14 mouse cellular contexts compared by ENCODE assay signal in the genomic region with DNA sequence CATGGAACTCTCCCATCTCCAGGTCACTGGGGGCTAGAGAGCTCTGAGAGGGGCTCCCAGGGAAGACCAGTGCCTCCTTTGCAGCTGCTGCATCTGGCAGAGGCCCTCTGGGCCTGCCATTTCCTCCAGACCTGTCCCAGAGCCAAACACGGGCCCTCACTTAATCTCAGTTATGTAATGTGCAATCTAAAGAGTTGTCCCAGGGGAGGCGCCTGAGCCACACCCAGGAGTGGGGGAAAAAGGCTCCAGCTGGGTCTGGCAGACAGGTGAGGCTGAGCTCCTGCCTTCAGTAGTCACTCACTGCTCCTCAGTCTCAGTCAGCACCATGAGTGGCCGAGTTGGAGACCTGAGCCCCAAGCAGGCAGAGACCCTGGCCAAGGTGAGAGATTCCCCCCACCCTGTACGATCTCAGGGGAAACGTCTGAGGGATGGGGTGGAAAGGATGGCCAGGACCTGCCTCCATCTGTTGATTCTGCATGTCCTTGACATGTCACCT. TPM values are rescaled to one million over a fixed set of nuclear protein-coding genes. Genes with fewer than 3 reads are reported as not detected.
"Had no signal": no experiment of that assay in that cellular context is flagged by ENCODE, and none has a peak within 500 bp of the region (broad histone marks: within the 10 kb centered on the region; RNA-seq: fewer than 3 reads in every experiment).

A gene (plus strand): TSS at position 215 of the 496 bp plus-strand sequence.

- H3K4me3 ChIP-seq: limb, embryonic 12.5 days; liver, embryonic 13.5 days; megakaryocyte, embryonic 14.5 days; midbrain, embryonic 12.5 days; neural tube, embryonic 12.5 days had no signal

- H3K27ac ChIP-seq: limb, embryonic 12.5 days; liver, embryonic 13.5 days; midbrain, embryonic 12.5 days; neural tube, embryonic 12.5 days had no signal

- H3K9ac ChIP-seq: limb, embryonic 12.5 days; liver, embryonic 13.5 days; liver, postnatal 0 days; midbrain, embryonic 12.5 days; neural tube, embryonic 12.5 days had no signal

- ATAC-seq: intestine, embryonic 16.5 days; liver, postnatal 0 days had no signal

- DNase-seq: kidney, adult 8-10 months; kidney, postnatal 25 days; layer of hippocampus, adult 9-11 months; layer of hippocampus, postnatal 36 days; liver; liver, embryonic 13.5 days; liver, postnatal 0 days; thymus, adult 18-20 months; thymus, postnatal 14 days had no signal

- H3K9me3 ChIP-seq: limb, embryonic 12.5 days; liver, embryonic 13.5 days; megakaryocyte, embryonic 14.5 days; midbrain, embryonic 12.5 days; neural tube, embryonic 12.5 days had no signal

- H3K4me2 ChIP-seq: limb, embryonic 12.5 days; liver, embryonic 13.5 days; midbrain, embryonic 12.5 days; neural tube, embryonic 12.5 days had no signal

- H3K36me3 ChIP-seq: limb, embryonic 12.5 days; liver, embryonic 13.5 days; midbrain, embryonic 12.5 days; neural tube, embryonic 12.5 days had no signal

- H3K27me3 ChIP-seq: limb, embryonic 12.5 days; liver, embryonic 13.5 days; midbrain, embryonic 12.5 days; neural tube, embryonic 12.5 days had no signal

- H3K4me1 ChIP-seq: limb, embryonic 12.5 days; liver, embryonic 13.5 days; megakaryocyte, embryonic 14.5 days; midbrain, embryonic 12.5 days; neural tube, embryonic 12.5 days had no signal

RNA-seq across cellular contexts. Expression of the gene that starts here (rescaled TPM):
- polyA plus RNA-seq: intestine, embryonic 16.5 days; limb, embryonic 12.5 days; liver, embryonic 13.5 days; liver, postnatal 0 days; midbrain, embryonic 12.5 days; neural tube, embryonic 12.5 days had no signal
